Mouse (Mus musculus): Measurements from ENCODE around the gene Spint2.

- TF ChIP-seq HCFC1 (IDR thresholded peaks at IDR 0.05; ENCODE audit: borderline replicate concordance, insufficient read depth, low read length), result no peak
- TF ChIP-seq MAFK (IDR thresholded peaks at IDR 0.05; ENCODE audit: insufficient read depth, low read depth, low read length), result no peak
- no peak for TF ChIP-seq CHD2 (IDR thresholded peaks at IDR 0.05; ENCODE audit: low read depth, low read length)
- no peak for TF ChIP-seq ZNF384 (IDR thresholded peaks at IDR 0.05; ENCODE audit: low read depth, low read length)
Measured at GRCm38 (mm10) chr7:29294111-29294761, 12.5 kb upstream of the Spint2 start.

Measured in ES-E14 (cell line).